Mouse (Mus musculus) cerebellum, adult 2 months (tissue): ENCODE results near the gene Gtf2h4. TPM values are rescaled to one million over a fixed set of nuclear protein-coding genes. Genes with fewer than 3 reads are reported as not detected.

Experiments
- DNase-seq, 2 experiments: peaks; one replicate each; pipeline ENCODE4 v3.0.0; 2021
- H3K27ac ChIP-seq: fragments of 200-500 bp; 2 replicates; pipeline ENCODE4 v1.5.1; 2012; ENCODE audit warnings: low read length, control low read depth, inconsistent platforms; ENCODE audit not compliant: insufficient read depth
- H3K27me3 ChIP-seq: fragments of 200-500 bp; 2 replicates; pipeline ENCODE4 v1.6.1; 2012; ENCODE audit warnings: inconsistent platforms, mild to moderate bottlenecking, low read length, moderate library complexity; ENCODE audit not compliant: control insufficient read depth, insufficient read depth
- H3K4me1 ChIP-seq: fragments of 200-500 bp; 2 replicates; pipeline ENCODE4 v1.6.1; 2011; ENCODE audit warnings: low read length; ENCODE audit not compliant: control insufficient read depth, insufficient read depth
- H3K4me3 ChIP-seq: fragments of 200-500 bp; replicated peaks from 2 replicates; pipeline ENCODE3; 2011; ENCODE audit warnings: mild to moderate bottlenecking, low read depth, low read length, control low read depth; ENCODE audit not compliant: insufficient read depth
- CTCF ChIP-seq: fragments of 200-500 bp; IDR thresholded peaks from 2 replicates; pipeline ENCODE4 v1.5.1; 2011; ENCODE audit warnings: low read depth, mild to moderate bottlenecking, control low read depth, low read length, moderate library complexity, borderline replicate concordance; ENCODE audit not compliant: insufficient read depth
- POLR2A ChIP-seq: fragments of 200-500 bp; IDR thresholded peaks from 2 replicates; pipeline ENCODE4 v1.6.1; 2011; ENCODE audit warnings: low read length, control low read depth, borderline replicate concordance; ENCODE audit not compliant: insufficient read depth
- WGBS: fragments of 180-500 bp; shearing (Covaris S2); methylation state at CpG from one replicate; pipeline ENCODE4 v1.1.7; 2018; 5-methylcytosine and 5-hydroxymethylcytosine counted together
- polyA plus RNA-seq: library from polyadenylated mRNA; depleted of rRNA; stranded (reverse); fragments of >200 nt; gene quantifications from 2 replicates; pipeline ENCODE4 v1.2.3, GENCODE M21; 2012; rRNA removed

Gtf2h4 gene
- 30.7 and 34.8 TPM in 2 replicates for polyA plus RNA-seq

- Histone ChIP-seq H3K27ac (peak within 1 kb of the TSS; percentile 13; the same call in 1 of the 2 replicates), H3K4me1 (no peaks in the 10 kb centered on the region), H3K27me3 (no peaks in the 10 kb centered on the region), H3K4me3 (peak within 1 kb of the TSS; percentile 72)
- peak; percentile 47; the same call in 1 of the 2 replicates for TF ChIP-seq POLR2A
- no peak for TF ChIP-seq CTCF
- DNase-seq, result peak; percentile 86 to 95
- WGBS, result under 1% methylated on average over 23 of the region's 23 CpGs
Observed at GRCm38 (mm10) chr17:35673416-35674035, at the start of gene Gtf2h4. Gtf2h4 (minus strand) TSS chr17:35673739.

- H3K27me3 ChIP-seq, result no peaks in the 10 kb centered on the region
- 52% methylated on average over 8 of the region's 8 CpGs for WGBS
- no peak for DNase-seq
- no peaks in the 10 kb centered on the region for H3K4me1 ChIP-seq
- no peak overlapping the region for H3K27ac ChIP-seq
- no peak overlapping the region for H3K4me3 ChIP-seq
- TF ChIP-seq POLR2A (no peak), CTCF (no peak)
Observed at GRCm38 (mm10) chr17:35721676-35722075, 48.1 kb upstream of the Gtf2h4 start.

GRCm38 (mm10) chr17:35720340-35720727 is 46.8 kb upstream of the Gtf2h4 start:
- Histone ChIP-seq H3K4me1 (no peaks in the 10 kb centered on the region), H3K27me3 (no peaks in the 10 kb centered on the region), H3K4me3 (no peak overlapping the region), H3K27ac (no peak overlapping the region)
- no peak for DNase-seq
- WGBS, result 18% methylated on average over 11 of the region's 11 CpGs
- TF ChIP-seq POLR2A (no peak), CTCF (no peak)

- Histone ChIP-seq H3K27ac (no peak overlapping the region), H3K27me3 (no peaks in the 10 kb centered on the region), H3K4me3 (no peak overlapping the region), H3K4me1 (no peaks in the 10 kb centered on the region)
- 56% methylated on average over 9 of the region's 9 CpGs for WGBS
- TF ChIP-seq POLR2A (no peak), CTCF (no peak)
- no peak for DNase-seq
Observed at GRCm38 (mm10) chr17:35719616-35720339, 46.2 kb upstream of the Gtf2h4 start.

- Histone ChIP-seq H3K27ac (no peak overlapping the region), H3K4me1 (no peaks in the 10 kb centered on the region), H3K27me3 (no peaks in the 10 kb centered on the region), H3K4me3 (no peak overlapping the region)
- DNase-seq, result no peak
- TF ChIP-seq CTCF, result no peak
- TF ChIP-seq POLR2A, result no peak
- WGBS, result 87% methylated on average over 6 of the region's 6 CpGs
Observed at GRCm38 (mm10) chr17:35717080-35717479, 43.5 kb upstream of the Gtf2h4 start.

- H3K4me3 ChIP-seq, result no peak overlapping the region
- no peaks in the 10 kb centered on the region for H3K27me3 ChIP-seq
- 91% methylated on average over 3 of the region's 3 CpGs for WGBS
- H3K27ac ChIP-seq, result no peak overlapping the region
- TF ChIP-seq POLR2A (no peak), CTCF (no peak)
- DNase-seq, result no peak
- H3K4me1 ChIP-seq, result peaks cover under 1% of the 10 kb centered on the region; the same call in 1 of the 2 replicates
Observed at GRCm38 (mm10) chr17:35716114-35716513, 42.6 kb upstream of the Gtf2h4 start.

GRCm38 (mm10) chr17:35710705-35711347 is 37.3 kb upstream of the Gtf2h4 start:
- no peak for TF ChIP-seq POLR2A
- H3K4me3 ChIP-seq, result no peak overlapping the region
- peak in 1 of 2 experiments; percentile 53 for DNase-seq
- peaks cover 10% of the 10 kb centered on the region for H3K4me1 ChIP-seq
- 26% methylated on average over 8 of the region's 8 CpGs for WGBS
- H3K27ac ChIP-seq, result peak overlapping the region; percentile 46; the same call in 1 of the 2 replicates
- H3K27me3 ChIP-seq, result no peaks in the 10 kb centered on the region
